Mouse (Mus musculus): Measurements from ENCODE around the gene Card10.

- TF ChIP-seq CTCF (IDR thresholded peaks at IDR 0.05; ENCODE audit: low read depth) = no peak
- TF ChIP-seq EP300 (IDR thresholded peaks at IDR 0.05; ENCODE audit: low read depth) = no peak
These were observed 30.0 kb downstream of the Card10 start for GRCm38 (mm10) chr15:78772856-78773255.
